Mouse (Mus musculus) heart, embryonic 15.5 days (tissue): ENCODE results near the gene Pdzrn3. TPM values are rescaled to one million over a fixed set of nuclear protein-coding genes. Genes with fewer than 3 reads are reported as not detected.

Source experiments
- ATAC-seq: fragments of 200-750 bp; cut with Nextera tagmentation; replicated peaks from 2 replicates; pipeline ENCODE4 v1.8.0; 2017; ENCODE audit warnings: low read depth, moderate TSS enrichment; ENCODE audit not compliant: insufficient number of reproducible peaks, insufficient read depth, low FRiP score
- H3K27ac ChIP-seq: fragments of 300-500 bp; sonication (generic); 2 replicates; pipeline ENCODE4 v1.5.1; 2015; ENCODE audit warnings: mild to moderate bottlenecking, inconsistent platforms
- H3K27me3 ChIP-seq: fragments of 300-500 bp; sonication (generic); 2 replicates; pipeline ENCODE4 v1.6.1; 2015; ENCODE audit warnings: inconsistent platforms
- H3K36me3 ChIP-seq: fragments of 300-500 bp; sonication (generic); 2 replicates; pipeline ENCODE4 v1.6.1; 2015; ENCODE audit warnings: mild to moderate bottlenecking, inconsistent platforms
- H3K4me1 ChIP-seq: fragments of 300-500 bp; sonication (generic); replicated peaks from 2 replicates; pipeline ENCODE4 v1.6.1; 2015; ENCODE audit warnings: inconsistent platforms
- H3K4me2 ChIP-seq: fragments of 300-500 bp; sonication (generic); 2 replicates; pipeline ENCODE4 v1.6.1; 2015; ENCODE audit warnings: inconsistent platforms, mild to moderate bottlenecking, moderate library complexity
- H3K4me3 ChIP-seq: fragments of 300-500 bp; sonication (generic); 2 replicates; pipeline ENCODE4 v1.5.1; 2015; ENCODE audit warnings: mild to moderate bottlenecking, inconsistent platforms
- H3K9ac ChIP-seq: fragments of 300-500 bp; sonication (generic); 2 replicates; pipeline ENCODE4 v1.6.1; 2015; ENCODE audit warnings: mild to moderate bottlenecking, inconsistent platforms
- H3K9me3 ChIP-seq: fragments of 300-500 bp; sonication (generic); replicated peaks from 2 replicates; pipeline ENCODE4 v1.6.1; 2016; ENCODE audit warnings: inconsistent platforms
- WGBS: fragments of 180-500 bp; shearing (Covaris S2); methylation state at CpG from one replicate; pipeline ENCODE4 v1.1.7; 2015; ENCODE audit warnings: mixed read lengths; 5-methylcytosine and 5-hydroxymethylcytosine counted together
- polyA plus RNA-seq: library from polyadenylated mRNA; unstranded; fragments of >200 nt; fragmentation: Nextera tagmentation; extraction: Ambion mirVana; gene quantifications from 2 replicates; pipeline ENCODE4 v1.2.1, GENCODE M21; 2015

The Pdzrn3 gene
- polyA plus RNA-seq, 1 experiment from 2014 or later = 12.8 TPM

- 29% methylated on average over 1 of the region's 1 CpGs for WGBS
- H3K4me2 ChIP-seq = no peak overlapping the region
- no peaks in the 10 kb centered on the region for H3K9me3 ChIP-seq
- no peak overlapping the region for H3K9ac ChIP-seq
- H3K27ac ChIP-seq = peak overlapping the region; percentile 86
- H3K36me3 ChIP-seq = no peaks in the 10 kb centered on the region
- H3K4me3 ChIP-seq = no peak overlapping the region
- no peaks in the 10 kb centered on the region for H3K27me3 ChIP-seq
- peaks cover 56% of the 10 kb centered on the region for H3K4me1 ChIP-seq
- ATAC-seq = peak; percentile 73
Measured at GRCm38 (mm10) chr6:101351100-101351499, 26.6 kb downstream of the Pdzrn3 start.

GRCm38 (mm10) chr6:101350414-101350973 lies 27.2 kb downstream of the Pdzrn3 start:
- no peak for ATAC-seq
- H3K36me3 ChIP-seq = no peaks in the 10 kb centered on the region

GRCm38 (mm10) chr6:101348496-101348895 lies 29.2 kb downstream of the Pdzrn3 start:
- no peak overlapping the region for H3K4me3 ChIP-seq
- H3K36me3 ChIP-seq = no peaks in the 10 kb centered on the region
- H3K27ac ChIP-seq = no peak overlapping the region
- H3K9ac ChIP-seq = no peak overlapping the region
- H3K4me2 ChIP-seq = no peak overlapping the region
- H3K4me1 ChIP-seq = peaks cover 57% of the 10 kb centered on the region
- 66% methylated on average over 5 of the region's 5 CpGs for WGBS
- H3K9me3 ChIP-seq = no peaks in the 10 kb centered on the region
- no peak for ATAC-seq
- H3K27me3 ChIP-seq = no peaks in the 10 kb centered on the region

More at GRCm38 (mm10) chr6:101350414-101350973, 27.2 kb downstream of the Pdzrn3 start:
- Histone ChIP-seq H3K4me2 (peak overlapping the region; percentile 39), H3K27ac (peak overlapping the region; percentile 86), H3K4me3 (0 out of 2 replicates have a peak overlapping the region, but pooled peaks have one; percentile 3), H3K4me1 (peaks cover 57% of the 10 kb centered on the region), H3K9me3 (no peaks in the 10 kb centered on the region), H3K9ac (no peak overlapping the region), H3K27me3 (no peaks in the 10 kb centered on the region)
- 26% methylated on average over 7 of the region's 7 CpGs for WGBS

GRCm38 (mm10) chr6:101340051-101340450 lies 37.6 kb downstream of the Pdzrn3 start:
- H3K27ac ChIP-seq = 0 out of 2 replicates have a peak overlapping the region, but pooled peaks have one; percentile 21
- H3K4me2 ChIP-seq = no peak overlapping the region
- no peak for ATAC-seq
- H3K36me3 ChIP-seq = no peaks in the 10 kb centered on the region
- H3K4me1 ChIP-seq = peaks cover 53% of the 10 kb centered on the region
- WGBS = 61% methylated on average over 7 of the region's 7 CpGs
- H3K9ac ChIP-seq = no peak overlapping the region
- no peaks in the 10 kb centered on the region for H3K27me3 ChIP-seq
- no peaks in the 10 kb centered on the region for H3K9me3 ChIP-seq
- no peak overlapping the region for H3K4me3 ChIP-seq

- WGBS = 73% methylated on average over 10 of the region's 10 CpGs
- Histone ChIP-seq H3K9ac (no peak overlapping the region), H3K27ac (no peak overlapping the region), H3K36me3 (no peaks in the 10 kb centered on the region), H3K4me3 (no peak overlapping the region), H3K4me2 (no peak overlapping the region), H3K4me1 (peaks cover 55% of the 10 kb centered on the region), H3K27me3 (no peaks in the 10 kb centered on the region), H3K9me3 (no peaks in the 10 kb centered on the region)
- no peak for ATAC-seq
Measured at GRCm38 (mm10) chr6:101337842-101338528, 39.7 kb downstream of the Pdzrn3 start.

GRCm38 (mm10) chr6:101336660-101337059 lies 41.0 kb downstream of the Pdzrn3 start:
- Histone ChIP-seq H3K27ac (no peak overlapping the region), H3K4me2 (no peak overlapping the region), H3K4me3 (no peak overlapping the region), H3K4me1 (peaks cover 58% of the 10 kb centered on the region), H3K9me3 (no peaks in the 10 kb centered on the region), H3K27me3 (no peaks in the 10 kb centered on the region), H3K9ac (no peak overlapping the region), H3K36me3 (no peaks in the 10 kb centered on the region)
- WGBS = 77% methylated on average over 10 of the region's 10 CpGs
- no peak for ATAC-seq

- Histone ChIP-seq H3K9ac (no peak overlapping the region), H3K4me3 (no peak overlapping the region), H3K27me3 (no peaks in the 10 kb centered on the region), H3K27ac (no peak overlapping the region), H3K4me2 (no peak overlapping the region), H3K9me3 (no peaks in the 10 kb centered on the region), H3K36me3 (no peaks in the 10 kb centered on the region), H3K4me1 (peaks cover 62% of the 10 kb centered on the region)
- ATAC-seq = no peak
- WGBS = 78% methylated on average over 1 of the region's 1 CpGs
Measured at GRCm38 (mm10) chr6:101335744-101336143, 42.0 kb downstream of the Pdzrn3 start.

GRCm38 (mm10) chr6:101334495-101334894 lies 43.2 kb downstream of the Pdzrn3 start:
- Histone ChIP-seq H3K27me3 (no peaks in the 10 kb centered on the region), H3K27ac (peak overlapping the region; percentile 36), H3K4me3 (no peak overlapping the region), H3K9ac (no peak overlapping the region), H3K36me3 (no peaks in the 10 kb centered on the region), H3K9me3 (no peaks in the 10 kb centered on the region), H3K4me2 (no peak overlapping the region), H3K4me1 (peaks cover 66% of the 10 kb centered on the region)
- WGBS = 67% methylated on average over 3 of the region's 3 CpGs
- no peak for ATAC-seq

GRCm38 (mm10) chr6:101330392-101330791 lies 47.3 kb downstream of the Pdzrn3 start:
- H3K4me1 ChIP-seq = peaks cover 87% of the 10 kb centered on the region
- 14% methylated on average over 5 of the region's 5 CpGs for WGBS
- H3K27me3 ChIP-seq = no peaks in the 10 kb centered on the region
- peak overlapping the region; percentile 92 for H3K27ac ChIP-seq
- no peak overlapping the region for H3K9ac ChIP-seq
- H3K36me3 ChIP-seq = no peaks in the 10 kb centered on the region
- no peak overlapping the region for H3K4me3 ChIP-seq
- ATAC-seq = no peak; the same call in 1 of the 2 replicates
- H3K9me3 ChIP-seq = no peaks in the 10 kb centered on the region
- no peak overlapping the region for H3K4me2 ChIP-seq

- no peaks in the 10 kb centered on the region for H3K9me3 ChIP-seq
- peaks cover 84% of the 10 kb centered on the region for H3K4me1 ChIP-seq
- H3K4me3 ChIP-seq = no peak overlapping the region
- H3K27me3 ChIP-seq = no peaks in the 10 kb centered on the region
- H3K9ac ChIP-seq = no peak overlapping the region
- peak overlapping the region; percentile 92 for H3K27ac ChIP-seq
- no peak overlapping the region for H3K4me2 ChIP-seq
- no peak for ATAC-seq
- H3K36me3 ChIP-seq = no peaks in the 10 kb centered on the region
- WGBS = 26% methylated on average over 6 of the region's 6 CpGs
Measured at GRCm38 (mm10) chr6:101329499-101329898, 48.2 kb downstream of the Pdzrn3 start.

GRCm38 (mm10) chr6:101328514-101328913 lies 49.2 kb downstream of the Pdzrn3 start:
- Histone ChIP-seq H3K9ac (no peak overlapping the region), H3K36me3 (no peaks in the 10 kb centered on the region), H3K4me3 (no peak overlapping the region), H3K27ac (peak overlapping the region; percentile 92), H3K9me3 (no peaks in the 10 kb centered on the region), H3K4me2 (0 out of 2 replicates have a peak overlapping the region, but pooled peaks have one; percentile 5), H3K4me1 (peaks cover 74% of the 10 kb centered on the region), H3K27me3 (no peaks in the 10 kb centered on the region)
- ATAC-seq = no peak
- WGBS = 28% methylated on average over 5 of the region's 6 CpGs
